ENCODE assay signal across 8 mouse cellular contexts in the genomic region with DNA sequence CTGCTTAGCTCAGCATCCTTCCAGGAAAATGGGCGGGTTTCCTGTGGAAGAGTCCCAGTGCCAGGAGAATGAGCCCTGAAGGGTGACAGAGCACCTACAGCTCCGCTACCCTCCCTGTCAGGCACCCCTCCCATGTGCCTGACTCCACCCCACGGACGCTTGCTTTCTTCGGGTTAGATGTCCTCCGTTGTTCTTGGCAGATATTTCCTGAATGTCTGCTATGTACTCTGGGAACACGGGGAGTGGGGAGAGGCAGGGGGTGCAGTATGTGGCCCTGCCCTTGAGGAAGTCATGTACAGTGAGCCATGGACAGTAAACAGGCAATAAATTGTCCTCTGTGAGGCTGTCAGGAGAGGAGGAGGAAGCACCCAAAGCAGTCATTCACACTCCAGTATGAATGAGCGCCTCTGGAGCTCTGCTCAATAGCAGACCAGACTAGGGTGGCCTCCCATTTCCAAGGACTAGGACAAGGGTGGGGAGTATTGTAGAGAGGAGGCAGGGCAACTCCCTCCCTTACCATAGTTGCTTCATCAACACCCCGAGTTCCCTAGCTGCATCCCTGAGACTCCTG. TPM values are rescaled to one million over a fixed set of nuclear protein-coding genes. Genes with fewer than 3 reads are reported as not detected.
DNase-seq lines count a peak whose midpoint lies in the region; ATAC-seq and TF ChIP-seq lines count a peak whose summit lies in the region.
"Had no signal": no experiment of that assay in that cellular context is flagged by ENCODE, and none has a peak within 500 bp of the region (broad histone marks: within the 10 kb centered on the region; RNA-seq: fewer than 3 reads in every experiment).

No protein-coding gene starts in this region.

- H3K27ac ChIP-seq in embryonic facial prominence, embryonic 10.5 days (replicated peaks), result peak overlapping the region; percentile 74
- no peak overlapping the region; the same call in 1 of the 2 replicates for H3K27ac ChIP-seq in kidney, embryonic 14.5 days (ENCODE audit: low read depth, low read length)
- H3K27ac ChIP-seq in lung, postnatal 0 days (ENCODE audit: low read length), result peak overlapping the region; percentile 33

- 77% methylated on average over 9 of the region's 9 CpGs for WGBS in embryonic facial prominence, embryonic 10.5 days
- WGBS in kidney, embryonic 14.5 days, result 39% methylated on average over 9 of the region's 9 CpGs
- 28% methylated on average over 9 of the region's 9 CpGs for WGBS in lung, postnatal 0 days

- peak; percentile 71 for ATAC-seq in kidney, embryonic 14.5 days (ENCODE audit: low FRiP score, low TSS enrichment)
- peak; percentile 84 for ATAC-seq in lung, postnatal 0 days

- H3K9me3 ChIP-seq in embryonic facial prominence, embryonic 10.5 days, result no peaks in the 10 kb centered on the region
- H3K9me3 ChIP-seq in kidney, embryonic 14.5 days (ENCODE audit: control insufficient read depth, low read length), result no peaks in the 10 kb centered on the region
- H3K9me3 ChIP-seq in lung, postnatal 0 days (ENCODE audit: low read length), result no peaks in the 10 kb centered on the region

- H3K27me3 ChIP-seq in embryonic facial prominence, embryonic 10.5 days (replicated peaks; ENCODE audit: low read depth, poor library complexity, severe bottlenecking), result peaks cover 7% of the 10 kb centered on the region
- no peaks in the 10 kb centered on the region for H3K27me3 ChIP-seq in kidney, embryonic 14.5 days (ENCODE audit: control insufficient read depth, insufficient read depth, low read length)
- H3K27me3 ChIP-seq in lung, postnatal 0 days (replicated peaks; ENCODE audit: insufficient read depth, low read length), result no peaks in the 10 kb centered on the region

- peaks cover 42% of the 10 kb centered on the region for H3K4me1 ChIP-seq in embryonic facial prominence, embryonic 10.5 days
- H3K4me1 ChIP-seq in kidney, embryonic 14.5 days (ENCODE audit: control insufficient read depth, insufficient read depth, low read length), result peaks cover 2% of the 10 kb centered on the region; the same call in 1 of the 2 replicates
- H3K4me1 ChIP-seq in lung, postnatal 0 days (ENCODE audit: insufficient read depth, low read depth, low read length), result peaks cover 9% of the 10 kb centered on the region; the same call in 1 of the 2 replicates

- TF ChIP-seq EP300 in lung, postnatal 0 days (IDR thresholded peaks at IDR 0.05), result no peak

- no peak for TF ChIP-seq CTCF in lung, postnatal 0 days (IDR thresholded peaks at IDR 0.05)

- DNase-seq in embryonic facial prominence, embryonic 10.5 days (ENCODE audit: low spot score), result no peak
- DNase-seq in heart, adult 8-10 months (ENCODE audit: low spot score), result peak; percentile 70
- peak; percentile 84 for DNase-seq in lung, postnatal 0 days (ENCODE audit: low spot score)
- DNase-seq in left cerebral cortex, postnatal 10 days (ENCODE audit: extremely low spot score in 1 of 2, low spot score in 2 of 2), result no peak
- DNase-seq in cerebellum, postnatal 25 days, result no peak
- no peak for DNase-seq in ovary, postnatal 36 days (ENCODE audit: low spot score)
- DNase-seq: thymus, adult 18-20 months had no signal

- H3K36me3 ChIP-seq in embryonic facial prominence, embryonic 10.5 days (replicated peaks), result no peaks in the 10 kb centered on the region
- no peaks in the 10 kb centered on the region for H3K36me3 ChIP-seq in kidney, embryonic 14.5 days (ENCODE audit: control insufficient read depth, insufficient read depth, low read length)
- H3K36me3 ChIP-seq in lung, postnatal 0 days (ENCODE audit: insufficient read depth, low read length), result no peaks in the 10 kb centered on the region

- intact Hi-C loops in left cerebral cortex, postnatal 10 days (cut with DNase I), result no loop called here

- H3K4me3 ChIP-seq in embryonic facial prominence, embryonic 10.5 days, result no peak overlapping the region
- H3K4me3 ChIP-seq in kidney, embryonic 14.5 days (ENCODE audit: low read length), result no peak overlapping the region
- no peak overlapping the region for H3K4me3 ChIP-seq in lung, postnatal 0 days (ENCODE audit: low read depth, low read length)

- H3K9ac ChIP-seq in kidney, embryonic 14.5 days (ENCODE audit: low read depth, low read length), result no peak overlapping the region
- no peak overlapping the region for H3K9ac ChIP-seq in lung, postnatal 0 days (replicated peaks; ENCODE audit: low read depth)

- H3K4me2 ChIP-seq in kidney, embryonic 14.5 days (replicated peaks; ENCODE audit: low read depth, low read length), result no peak overlapping the region
- H3K4me2 ChIP-seq in lung, postnatal 0 days (replicated peaks; ENCODE audit: low read depth, low read length), result 0 out of 2 replicates have a peak overlapping the region, but pooled peaks have one; percentile 14

RNA-seq across cellular contexts. Expression of gene Cdkn1c, which starts 52.8 kb away (rescaled TPM):
- 355 and 407 TPM in 2 replicates for polyA plus RNA-seq in embryonic facial prominence, embryonic 10.5 days (2016; fragmentation: Nextera tagmentation; extraction: Ambion mirVana)
- 10 to 100 TPM; 27.9 to 44.7 (median 34.9) TPM for total RNA-seq in heart, adult 8-10 months (2022)
- 1,196 and 1,506 TPM in 2 replicates for polyA plus RNA-seq in kidney, embryonic 14.5 days (2014; fragmentation: Nextera tagmentation; extraction: Ambion mirVana)
- 207 and 220 TPM in 2 replicates for polyA plus RNA-seq in lung, postnatal 0 days (2015; fragmentation: Nextera tagmentation; extraction: Ambion mirVana)
- total RNA-seq in left cerebral cortex, postnatal 10 days (2021), result 10 to 100 TPM; 14.2 to 15.1 TPM

Comparison
In these comparisons a context has a peak if more than half of its experiments do, and no peak if none do; other contexts are left out.
1. DNase-seq: peak in heart, adult 8-10 months (single experiment) and lung, postnatal 0 days (single experiment); none in embryonic facial prominence, embryonic 10.5 days (single experiment), left cerebral cortex, postnatal 10 days (0 of 2), cerebellum, postnatal 25 days (0 of 2) and ovary, postnatal 36 days (single experiment).